Mouse (Mus musculus): ENCODE data around the gene Azi2. TPM values are rescaled to one million over a fixed set of nuclear protein-coding genes. Genes with fewer than 3 reads are reported as not detected.

Azi2 gene
- total RNA-seq, 2 experiments from 2014 or later = 30.9 to 41.3 TPM

DNA sequence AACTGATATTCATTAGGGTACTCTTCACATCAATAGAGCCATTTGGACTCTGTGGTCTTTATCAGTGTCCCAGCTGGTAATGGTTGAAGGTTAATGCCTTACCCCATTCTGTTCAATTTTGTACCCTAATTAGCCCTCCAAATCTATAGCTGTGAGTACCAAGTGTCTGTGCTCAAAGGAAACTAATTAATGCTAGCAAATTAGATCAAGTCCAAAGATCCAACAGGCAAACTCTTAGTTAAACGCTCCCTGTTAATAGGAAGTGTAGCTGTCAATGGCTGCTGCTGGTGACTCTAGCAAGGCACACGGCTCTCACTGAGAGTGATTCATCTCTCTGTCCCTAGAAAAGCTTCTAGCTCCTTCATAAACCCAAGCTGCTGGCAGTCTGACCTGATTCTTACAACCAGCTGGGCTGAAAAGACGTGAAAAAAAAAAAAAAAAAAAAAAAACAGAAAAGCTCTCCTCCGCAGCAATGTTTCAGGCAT, 68.3 kb downstream of the Azi2 start:
- no peak for TF ChIP-seq CTCF (IDR thresholded peaks at IDR 0.05)
- intact Hi-C loops (cut with DNase I) = no loop called here
- no peak for DNase-seq

DNA sequence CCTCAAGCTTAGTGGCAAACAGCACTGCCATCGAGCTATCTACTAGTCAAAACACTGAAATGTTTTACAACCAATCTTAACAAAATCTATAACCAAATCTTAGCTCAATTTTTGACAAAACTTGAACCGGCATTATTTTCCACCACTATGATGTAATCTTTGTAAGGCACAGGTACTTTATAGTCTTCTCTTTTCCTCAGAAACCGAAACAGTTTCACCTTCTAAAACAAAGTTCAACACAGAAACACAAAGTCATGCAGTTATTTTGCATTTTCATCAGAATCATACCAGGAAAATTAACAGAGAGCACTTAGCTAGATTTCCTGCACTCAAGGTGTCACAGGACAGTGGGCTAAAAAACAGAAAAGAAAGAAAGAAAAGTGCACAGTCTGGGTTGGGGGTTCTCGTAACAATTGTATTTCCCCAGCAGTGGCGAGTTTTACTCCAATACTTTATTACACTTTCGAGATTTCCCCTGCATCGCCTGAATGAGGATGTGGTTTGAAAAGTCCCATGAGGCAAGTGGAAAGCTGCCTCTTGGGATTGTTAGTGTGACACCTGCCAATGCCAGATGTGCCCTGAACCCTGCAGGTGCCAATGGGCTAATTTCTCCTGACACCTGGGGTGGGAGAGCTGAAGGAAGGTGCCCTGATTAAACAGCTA, 69.5 kb downstream of the Azi2 start:
- Histone ChIP-seq H3K4me3 (no peak overlapping the region), H3K27ac (no peak overlapping the region)
- no peak for DNase-seq
- intact Hi-C loops (cut with DNase I) = no loop called here
- no peak for TF ChIP-seq CTCF (IDR thresholded peaks at IDR 0.05)

More for the DNA sequence above, 68.3 kb downstream of the Azi2 start:
- Histone ChIP-seq H3K4me3 (no peak overlapping the region), H3K27ac (no peak overlapping the region)

DNA sequence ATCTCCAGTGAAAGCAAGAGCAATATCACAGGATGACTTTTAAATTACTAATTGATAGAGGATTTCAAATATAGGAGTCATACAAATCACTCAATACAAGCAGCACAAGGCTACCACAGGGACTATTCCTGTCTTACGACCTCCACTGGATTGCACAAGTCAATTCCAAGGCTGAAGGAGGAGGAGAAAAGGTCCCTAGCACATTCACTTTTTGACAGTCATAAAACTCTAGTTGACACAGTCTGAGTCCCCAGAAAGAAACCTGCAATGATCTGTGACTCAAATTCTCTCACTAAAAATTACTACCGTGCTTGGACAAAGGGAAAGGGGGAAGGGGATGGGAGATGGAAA, 70.0 kb downstream of the Azi2 start:
- Histone ChIP-seq H3K27ac (no peak overlapping the region), H3K4me3 (no peak overlapping the region)
- intact Hi-C loops (cut with DNase I) = no loop called here
- TF ChIP-seq CTCF (IDR thresholded peaks at IDR 0.05) = no peak
- no peak for DNase-seq

Small RNA genes within 50 kb of the gene (microRNA-seq; reads per million reads assigned to microRNA genes)
- not detected for gene Gm22008

Other genes starting within 250 kb of the Azi2 start
- 10 to 100 TPM; 20.0 to 25.0 TPM for gene Cmc1, start 109.7 kb downstream of the Azi2 start, total RNA-seq (2021)